Mouse (Mus musculus) kidney, postnatal 0 days (tissue): ENCODE results near the gene Cdk6. TPM values are rescaled to one million over a fixed set of nuclear protein-coding genes. Genes with fewer than 3 reads are reported as not detected.
"Not testable (repeated sequence)": the region's sequence is repeated elsewhere in the genome, so short reads cannot be mapped to it uniquely, and the experiment has no call there.

ENCODE experiments used
- ATAC-seq: fragments of 200-750 bp; cut with Nextera tagmentation; replicated peaks from 2 replicates; pipeline ENCODE4 v1.8.0; 2017; ENCODE audit warnings: low read depth, moderate number of reproducible peaks, moderate TSS enrichment, moderate library complexity; ENCODE audit not compliant: low FRiP score
- DNase-seq: peaks from one replicate; pipeline ENCODE4 v3.0.0-alpha.2; 2016; ENCODE audit warnings: low spot score
- H3K27ac ChIP-seq: fragments of 300-500 bp; sonication (generic); 2 replicates; pipeline ENCODE4 v1.5.1; 2014; ENCODE audit warnings: mild to moderate bottlenecking
- H3K27me3 ChIP-seq: fragments of 300-500 bp; sonication (generic); 2 replicates; pipeline ENCODE4 v1.6.1; 2014; ENCODE audit warnings: low read length, mixed read lengths; ENCODE audit not compliant: insufficient read depth
- H3K36me3 ChIP-seq: fragments of 300-500 bp; sonication (generic); 2 replicates; pipeline ENCODE4 v1.6.1; 2014; ENCODE audit warnings: low read length, mixed read lengths; ENCODE audit not compliant: insufficient read depth
- H3K4me1 ChIP-seq: fragments of 300-500 bp; sonication (generic); replicated peaks from 2 replicates; pipeline ENCODE4 v1.6.1; 2014; ENCODE audit warnings: antibody characterized with exemption, low read length, mixed read lengths; ENCODE audit not compliant: insufficient read depth
- H3K4me2 ChIP-seq: fragments of 300-500 bp; sonication (generic); 2 replicates; pipeline ENCODE4 v1.6.1; 2014; ENCODE audit warnings: mild to moderate bottlenecking, low read length, moderate library complexity, mixed read lengths
- H3K4me3 ChIP-seq: fragments of 300-500 bp; sonication (generic); replicated peaks from 2 replicates; pipeline ENCODE4 v1.5.1; 2014; ENCODE audit warnings: low read depth, low read length
- H3K9ac ChIP-seq: fragments of 300-500 bp; sonication (generic); 2 replicates; pipeline ENCODE4 v1.6.1; 2014; ENCODE audit warnings: low read depth, low read length
- H3K9me3 ChIP-seq: fragments of 300-500 bp; sonication (generic); replicated peaks from 2 replicates; pipeline ENCODE4 v1.6.1; 2016; ENCODE audit warnings: low read length, inconsistent platforms, mixed read lengths
- CTCF ChIP-seq: IDR thresholded peaks from 2 replicates; pipeline ENCODE4 v1.5.1; 2016; ENCODE audit warnings: antibody characterized with exemption, low read depth, mild to moderate bottlenecking, moderate library complexity
- whole genome bisulfite sequencing: fragments of 180-500 bp; shearing (Covaris S2); extraction: QIAGEN DNeasy Blood & Tissue Kit; methylation state at CpG from one replicate; pipeline ENCODE4 v1.1.7; 2014; 5-methylcytosine and 5-hydroxymethylcytosine counted together
- polyA plus RNA-seq: library from polyadenylated mRNA; unstranded; fragments of >200 nt; fragmentation: Nextera tagmentation; extraction: Ambion mirVana; gene quantifications from 2 replicates; pipeline ENCODE4 v1.2.1, GENCODE M21; 2015

The Cdk6 gene
- polyA plus RNA-seq, 1 experiment from 2014 or later, result 20.1 TPM

DNA sequence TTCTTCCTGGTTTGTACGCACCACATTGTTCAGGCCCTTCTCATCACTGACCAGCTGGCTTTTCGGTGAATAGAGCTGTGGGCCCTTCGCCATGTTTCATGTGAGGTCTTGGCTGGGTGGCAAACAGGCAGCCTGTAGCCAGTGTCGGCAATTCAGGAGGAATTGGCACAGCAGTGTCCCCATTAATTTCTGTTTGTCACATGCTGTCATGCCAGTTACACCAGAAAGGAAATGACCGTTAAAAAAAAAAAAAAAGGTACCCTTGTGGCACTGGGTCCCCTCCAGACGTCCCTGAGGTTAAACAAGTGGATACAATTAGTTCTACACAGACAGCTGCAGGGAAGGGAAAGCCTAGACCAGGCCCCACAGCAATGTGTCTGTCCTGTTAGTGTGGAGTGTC, 63.8 kb downstream of the Cdk6 start:
- no peaks in the 10 kb centered on the region for H3K9me3 ChIP-seq
- no peaks in the 10 kb centered on the region for H3K27me3 ChIP-seq
- H3K4me3 ChIP-seq, result no peak overlapping the region
- no peaks in the 10 kb centered on the region for H3K36me3 ChIP-seq
- H3K9ac ChIP-seq, result no peak overlapping the region
- H3K27ac ChIP-seq, result no peak overlapping the region
- no peaks in the 10 kb centered on the region for H3K4me1 ChIP-seq
- no peak for DNase-seq
- WGBS, result 49% methylated on average over 6 of the region's 6 CpGs
- no peak overlapping the region for H3K4me2 ChIP-seq
- no peak for ATAC-seq
- no peak for TF ChIP-seq CTCF

DNA sequence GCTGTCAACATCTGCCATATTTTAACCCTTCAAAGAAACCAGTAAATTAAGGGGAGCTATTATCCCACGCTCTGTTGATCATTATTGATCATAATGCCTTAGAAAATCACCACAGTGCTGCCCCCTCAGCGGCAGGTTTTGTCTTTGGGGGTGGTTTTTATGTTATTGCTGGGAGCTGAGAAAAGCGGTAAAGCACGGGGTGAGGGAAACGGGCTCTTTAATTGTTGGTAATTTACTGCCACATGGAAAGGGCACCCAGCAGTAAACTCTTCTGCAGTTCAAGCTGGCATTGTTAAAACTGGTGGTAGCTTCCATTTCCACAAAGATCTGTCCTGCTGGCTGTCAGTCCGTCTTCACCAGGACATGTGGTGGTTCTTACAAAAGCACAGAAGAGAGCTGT, 64.2 kb downstream of the Cdk6 start:
- no peaks in the 10 kb centered on the region for H3K9me3 ChIP-seq
- WGBS, result 41% methylated on average over 6 of the region's 6 CpGs
- H3K9ac ChIP-seq, result no peak overlapping the region
- DNase-seq, result no peak
- H3K36me3 ChIP-seq, result no peaks in the 10 kb centered on the region
- no peak overlapping the region for H3K27ac ChIP-seq
- ATAC-seq, result no peak
- H3K4me3 ChIP-seq, result no peak overlapping the region
- H3K27me3 ChIP-seq, result no peaks in the 10 kb centered on the region
- no peak for TF ChIP-seq CTCF
- H3K4me2 ChIP-seq, result no peak overlapping the region
- no peaks in the 10 kb centered on the region for H3K4me1 ChIP-seq

DNA sequence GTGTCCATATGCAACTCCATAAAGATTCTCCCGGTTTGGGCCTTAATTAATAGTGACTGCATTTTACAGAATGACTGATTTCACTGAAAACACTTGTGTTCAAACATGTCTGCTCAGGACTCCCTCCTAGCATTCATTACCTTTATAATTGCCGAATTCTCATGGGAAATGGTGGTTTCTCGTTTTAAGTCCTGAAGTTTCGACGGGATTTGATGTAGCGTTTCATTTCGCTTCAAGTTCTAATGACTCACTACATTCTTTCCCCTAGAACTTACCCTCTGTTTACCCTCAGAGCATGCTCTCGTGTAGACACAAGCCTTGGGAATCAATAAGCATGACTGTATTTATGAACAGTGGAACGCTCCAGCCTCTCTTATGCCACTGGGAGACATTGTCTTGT, 66.6 kb downstream of the Cdk6 start:
- WGBS, result 81% methylated on average over 9 of the region's 9 CpGs
- no peak overlapping the region for H3K27ac ChIP-seq
- no peaks in the 10 kb centered on the region for H3K27me3 ChIP-seq
- H3K4me2 ChIP-seq, result no peak overlapping the region
- H3K9me3 ChIP-seq, result no peaks in the 10 kb centered on the region
- ATAC-seq, result no peak
- no peak overlapping the region for H3K9ac ChIP-seq
- H3K36me3 ChIP-seq, result no peaks in the 10 kb centered on the region
- no peak for TF ChIP-seq CTCF
- DNase-seq, result no peak
- no peak overlapping the region for H3K4me3 ChIP-seq
- no peaks in the 10 kb centered on the region for H3K4me1 ChIP-seq

DNA sequence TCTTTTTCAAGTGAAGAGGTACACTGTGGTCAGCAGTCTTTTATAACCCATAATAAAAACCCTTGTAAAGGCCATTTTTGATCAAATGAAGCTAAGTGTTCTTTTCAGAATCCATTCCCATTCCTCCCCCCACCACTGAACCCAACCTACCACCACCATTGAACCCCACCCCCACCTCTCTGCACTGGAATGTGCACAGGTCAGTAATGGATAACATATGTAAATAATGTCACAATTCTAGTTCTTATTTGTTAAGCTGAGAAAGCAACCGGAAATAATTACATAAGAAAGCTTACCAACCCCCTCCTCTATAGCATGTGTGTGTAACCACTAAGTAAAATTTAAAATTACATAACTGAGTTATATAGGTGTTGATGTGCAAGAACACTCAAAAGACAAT, 76.9 kb downstream of the Cdk6 start:
- H3K9ac ChIP-seq, H3K9me3 ChIP-seq, H3K4me1 ChIP-seq, ATAC-seq, H3K4me2 ChIP-seq, H3K27ac ChIP-seq, H3K27me3 ChIP-seq, DNase-seq, H3K36me3 ChIP-seq, H3K4me3 ChIP-seq: not testable (repeated sequence)
- WGBS, result 67% methylated on average over 1 of the region's 1 CpGs

DNA sequence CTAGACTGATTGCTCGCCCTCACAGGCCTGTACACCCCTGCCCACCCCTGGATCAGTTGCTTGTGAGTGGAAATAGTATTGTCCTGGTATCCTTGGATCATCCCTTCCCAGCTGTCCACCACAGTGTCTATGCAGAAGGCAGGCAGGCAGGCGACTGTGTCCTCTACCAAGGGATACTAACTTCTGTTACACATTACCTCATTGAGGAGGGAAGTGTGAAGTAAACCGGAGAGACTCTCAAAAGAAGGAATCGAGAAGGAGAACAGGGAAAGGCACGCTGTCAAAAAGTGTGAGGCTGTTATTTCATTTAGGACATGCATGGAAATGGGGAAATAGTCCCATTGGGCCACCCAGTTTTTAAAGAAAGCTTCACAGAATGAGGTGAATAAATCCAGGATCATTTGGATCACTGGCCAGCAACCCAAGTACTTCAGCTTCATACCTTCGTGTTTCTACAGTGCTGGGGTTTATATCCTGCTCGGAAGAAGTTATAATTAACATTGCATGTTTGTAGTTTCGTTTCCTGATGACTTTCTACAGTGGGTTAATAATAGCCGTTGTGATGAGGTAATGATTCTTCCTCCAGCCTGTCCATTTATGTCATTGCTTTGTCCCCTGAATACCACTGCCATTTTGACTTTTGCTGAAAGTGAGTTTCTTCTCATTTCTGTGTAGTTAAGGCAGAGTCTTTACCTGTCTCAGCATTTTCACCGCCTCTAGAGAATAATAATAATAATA, 79.0 kb downstream of the Cdk6 start:
- 68% methylated on average over 10 of the region's 10 CpGs for WGBS
- no peak for TF ChIP-seq CTCF
- no peaks in the 10 kb centered on the region for H3K36me3 ChIP-seq
- ATAC-seq, result no peak
- H3K27ac ChIP-seq, result no peak overlapping the region
- H3K4me2 ChIP-seq, result no peak overlapping the region
- no peaks in the 10 kb centered on the region for H3K4me1 ChIP-seq
- no peaks in the 10 kb centered on the region for H3K27me3 ChIP-seq
- DNase-seq, result no peak
- H3K9ac ChIP-seq, result no peak overlapping the region
- H3K4me3 ChIP-seq, result no peak overlapping the region
- H3K9me3 ChIP-seq, result no peaks in the 10 kb centered on the region

DNA sequence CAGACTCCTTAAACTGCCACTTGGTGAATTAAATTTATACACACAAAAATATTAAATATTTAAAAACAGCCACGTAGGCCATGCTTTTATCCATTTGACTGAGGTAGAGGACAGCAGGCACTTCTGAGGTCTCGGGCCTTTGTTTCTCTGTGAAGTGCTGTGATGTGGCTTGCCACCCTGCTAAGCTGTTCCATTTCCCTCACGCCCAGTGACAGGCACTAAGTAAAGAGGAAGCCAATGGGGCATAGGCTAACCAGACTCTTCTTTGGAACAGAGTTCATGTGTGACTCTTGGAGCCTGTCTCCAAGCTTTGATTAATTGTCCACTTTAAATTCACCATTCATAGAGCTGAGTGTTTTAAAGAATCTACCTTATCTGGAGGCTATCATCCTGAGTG, 79.5 kb downstream of the Cdk6 start:
- no peak overlapping the region for H3K27ac ChIP-seq
- no peaks in the 10 kb centered on the region for H3K4me1 ChIP-seq
- ATAC-seq (no peak), DNase-seq (no peak)
- H3K27me3 ChIP-seq, result no peaks in the 10 kb centered on the region
- TF ChIP-seq CTCF, result no peak
- H3K36me3 ChIP-seq, result no peaks in the 10 kb centered on the region
- H3K9me3 ChIP-seq, result no peaks in the 10 kb centered on the region
- no peak overlapping the region for H3K9ac ChIP-seq
- H3K4me3 ChIP-seq, result no peak overlapping the region
- no peak overlapping the region for H3K4me2 ChIP-seq
- 86% methylated on average over 3 of the region's 3 CpGs for WGBS
